Mouse (Mus musculus) kidney, postnatal 0 days (tissue): ENCODE measurements around the gene Padi3. TPM values are rescaled to one million over a fixed set of nuclear protein-coding genes. Genes with fewer than 3 reads are reported as not detected.
A peak's percentile ranks its signal among the peaks of the same experiment; 100 is the strongest.

ENCODE experiments used
- ATAC-seq: fragments of 200-750 bp; cut with Nextera tagmentation; replicated peaks from 2 replicates; pipeline ENCODE4 v1.8.0; 2017; ENCODE audit warnings: low read depth, moderate number of reproducible peaks, moderate TSS enrichment, moderate library complexity; ENCODE audit not compliant: low FRiP score
- DNase-seq: peaks from one replicate; pipeline ENCODE4 v3.0.0-alpha.2; 2016; ENCODE audit warnings: low spot score
- H3K27ac ChIP-seq: fragments of 300-500 bp; sonication (generic); 2 replicates; pipeline ENCODE4 v1.5.1; 2014; ENCODE audit warnings: mild to moderate bottlenecking
- H3K27me3 ChIP-seq: fragments of 300-500 bp; sonication (generic); 2 replicates; pipeline ENCODE4 v1.6.1; 2014; ENCODE audit warnings: low read length, mixed read lengths; ENCODE audit not compliant: insufficient read depth
- H3K36me3 ChIP-seq: fragments of 300-500 bp; sonication (generic); 2 replicates; pipeline ENCODE4 v1.6.1; 2014; ENCODE audit warnings: low read length, mixed read lengths; ENCODE audit not compliant: insufficient read depth
- H3K4me1 ChIP-seq: fragments of 300-500 bp; sonication (generic); replicated peaks from 2 replicates; pipeline ENCODE4 v1.6.1; 2014; ENCODE audit warnings: antibody characterized with exemption, low read length, mixed read lengths; ENCODE audit not compliant: insufficient read depth
- H3K4me2 ChIP-seq: fragments of 300-500 bp; sonication (generic); 2 replicates; pipeline ENCODE4 v1.6.1; 2014; ENCODE audit warnings: mild to moderate bottlenecking, low read length, moderate library complexity, mixed read lengths
- H3K4me3 ChIP-seq: fragments of 300-500 bp; sonication (generic); replicated peaks from 2 replicates; pipeline ENCODE4 v1.5.1; 2014; ENCODE audit warnings: low read depth, low read length
- H3K9ac ChIP-seq: fragments of 300-500 bp; sonication (generic); 2 replicates; pipeline ENCODE4 v1.6.1; 2014; ENCODE audit warnings: low read depth, low read length
- H3K9me3 ChIP-seq: fragments of 300-500 bp; sonication (generic); replicated peaks from 2 replicates; pipeline ENCODE4 v1.6.1; 2016; ENCODE audit warnings: low read length, inconsistent platforms, mixed read lengths
- CTCF ChIP-seq: IDR thresholded peaks from 2 replicates; pipeline ENCODE4 v1.5.1; 2016; ENCODE audit warnings: antibody characterized with exemption, low read depth, mild to moderate bottlenecking, moderate library complexity
- WGBS: fragments of 180-500 bp; shearing (Covaris S2); extraction: QIAGEN DNeasy Blood & Tissue Kit; methylation state at CpG from one replicate; pipeline ENCODE4 v1.1.7; 2014; 5-methylcytosine and 5-hydroxymethylcytosine counted together
- polyA plus RNA-seq: library from polyadenylated mRNA; unstranded; fragments of >200 nt; fragmentation: Nextera tagmentation; extraction: Ambion mirVana; gene quantifications from 2 replicates; pipeline ENCODE4 v1.2.1, GENCODE M21; 2015

Gene Padi3
- polyA plus RNA-seq, 1 experiment from 2014 or later, result 0.08 TPM

DNA sequence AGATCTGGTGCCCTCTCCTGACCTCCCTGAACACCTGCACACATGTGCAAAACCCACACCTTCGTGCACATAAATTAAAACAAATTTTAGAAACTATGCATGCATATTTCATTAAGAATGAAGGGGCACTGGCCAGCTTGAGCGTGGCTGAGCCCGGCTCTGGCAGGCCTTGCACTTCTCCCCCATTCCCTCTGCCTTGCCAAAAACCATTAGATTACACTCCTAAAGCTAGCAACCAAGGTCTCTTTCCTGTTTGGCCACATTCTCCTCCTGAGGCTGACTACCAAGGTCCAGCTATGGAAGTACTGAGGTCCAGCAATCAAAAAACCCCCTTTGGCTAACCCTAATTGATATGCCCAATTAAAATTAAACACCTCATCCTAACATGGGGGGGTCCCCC lies 13.7 kb downstream of the Padi3 start:
- 68% methylated on average over 3 of the region's 3 CpGs for WGBS

GRCm38 (mm10) chr4:140794678-140795077 lies 15.8 kb downstream of the Padi3 start:
- Histone ChIP-seq H3K9ac (no peak overlapping the region), H3K4me2 (no peak overlapping the region), H3K4me3 (no peak overlapping the region), H3K27me3 (no peaks in the 10 kb centered on the region), H3K4me1 (peaks cover 9% of the 10 kb centered on the region; the same call in 1 of the 2 replicates), H3K9me3 (no peaks in the 10 kb centered on the region), H3K27ac (no peak overlapping the region), H3K36me3 (no peaks in the 10 kb centered on the region)
- WGBS, result 78% methylated on average over 9 of the region's 9 CpGs
- no peak for DNase-seq
- no peak for TF ChIP-seq CTCF
- no peak for ATAC-seq

More for the DNA sequence above, 13.7 kb downstream of the Padi3 start:
- Histone ChIP-seq H3K9me3 (no peaks in the 10 kb centered on the region), H3K4me2 (no peak overlapping the region), H3K27ac (no peak overlapping the region), H3K4me3 (no peak overlapping the region), H3K4me1 (no peaks in the 10 kb centered on the region), H3K9ac (no peak overlapping the region), H3K36me3 (no peaks in the 10 kb centered on the region), H3K27me3 (no peaks in the 10 kb centered on the region)
- ATAC-seq (no peak), DNase-seq (no peak)
- no peak for TF ChIP-seq CTCF

DNA sequence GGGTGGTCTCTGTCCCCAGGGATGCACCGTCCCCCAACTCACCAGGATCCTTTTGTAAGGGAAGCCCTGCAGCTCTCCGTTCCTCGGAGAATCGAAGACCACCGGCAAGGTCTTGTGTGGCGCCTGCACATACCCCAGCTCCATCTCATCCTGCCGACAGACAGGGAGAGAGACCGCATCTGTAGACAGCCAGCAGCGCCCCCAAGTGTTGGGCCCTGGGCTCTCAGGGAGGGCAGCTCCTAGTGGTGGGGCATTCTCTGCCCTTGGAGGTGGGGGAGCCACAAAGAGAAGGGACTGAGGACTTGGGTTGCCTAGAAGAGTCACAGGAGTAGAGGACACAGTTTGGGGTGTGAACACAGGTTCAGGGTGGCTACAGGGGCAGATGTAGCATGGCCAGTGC lies 16.7 kb downstream of the Padi3 start:
- Histone ChIP-seq H3K4me3 (no peak overlapping the region), H3K4me1 (peaks cover 10% of the 10 kb centered on the region; the same call in 1 of the 2 replicates), H3K36me3 (no peaks in the 10 kb centered on the region), H3K27ac (no peak overlapping the region), H3K4me2 (no peak overlapping the region), H3K9ac (no peak overlapping the region), H3K27me3 (no peaks in the 10 kb centered on the region), H3K9me3 (no peaks in the 10 kb centered on the region)
- 66% methylated on average over 9 of the region's 9 CpGs for WGBS
- no peak for ATAC-seq
- DNase-seq, result no peak
- peak; percentile 35; the same call in 1 of the 2 replicates for TF ChIP-seq CTCF

DNA sequence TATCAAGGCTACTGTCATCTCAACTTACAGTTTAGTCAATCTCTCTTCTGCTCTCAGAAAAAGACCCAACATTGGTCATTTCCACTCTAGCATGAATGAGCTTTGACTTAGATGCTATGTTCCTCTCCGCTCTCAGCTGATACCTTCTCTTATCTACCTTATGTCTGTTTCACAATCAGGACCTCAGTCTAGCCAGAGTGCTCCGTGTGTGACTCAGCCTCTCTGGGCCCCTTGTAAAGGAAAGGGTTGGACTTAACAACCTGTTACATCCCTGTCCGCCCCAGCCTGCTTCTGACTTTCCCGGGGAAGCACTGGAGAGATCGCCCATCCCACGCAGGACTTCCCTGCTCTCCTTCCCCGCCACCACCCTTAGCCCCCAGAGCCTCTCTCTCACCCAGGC lies 17.9 kb downstream of the Padi3 start:
- no peak for TF ChIP-seq CTCF
- H3K36me3 ChIP-seq, result no peaks in the 10 kb centered on the region
- WGBS, result 64% methylated on average over 7 of the region's 7 CpGs
- H3K27me3 ChIP-seq, result no peaks in the 10 kb centered on the region
- ATAC-seq (no peak), DNase-seq (no peak)
- no peak overlapping the region for H3K4me2 ChIP-seq
- H3K4me3 ChIP-seq, result no peak overlapping the region
- H3K27ac ChIP-seq, result no peak overlapping the region
- H3K9me3 ChIP-seq, result no peaks in the 10 kb centered on the region
- peaks cover 10% of the 10 kb centered on the region; the same call in 1 of the 2 replicates for H3K4me1 ChIP-seq
- H3K9ac ChIP-seq, result no peak overlapping the region

DNA sequence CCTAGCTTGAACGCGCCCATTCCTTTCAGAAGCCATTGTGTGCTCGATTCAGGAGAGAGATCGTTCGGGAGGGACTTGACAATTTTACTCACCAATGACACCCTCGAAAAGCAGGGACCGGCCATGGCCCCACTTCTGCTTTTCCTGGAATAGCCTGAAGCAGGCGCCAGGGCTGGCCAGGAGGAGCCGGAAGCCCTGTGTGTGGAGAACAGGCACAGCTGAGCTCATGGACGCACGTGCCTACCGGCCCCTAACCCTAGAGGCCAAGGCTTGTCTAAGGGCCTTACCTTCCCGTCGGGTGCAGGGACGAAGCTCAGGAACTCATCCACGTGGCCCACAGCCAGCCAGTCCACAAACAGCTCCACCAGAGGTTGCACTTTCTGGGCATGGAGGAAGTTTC lies 19.4 kb downstream of the Padi3 start:
- Histone ChIP-seq H3K4me1 (peaks cover 10% of the 10 kb centered on the region; the same call in 1 of the 2 replicates), H3K4me2 (no peak overlapping the region), H3K36me3 (no peaks in the 10 kb centered on the region), H3K9me3 (no peaks in the 10 kb centered on the region), H3K27ac (no peak overlapping the region), H3K9ac (no peak overlapping the region), H3K4me3 (no peak overlapping the region), H3K27me3 (no peaks in the 10 kb centered on the region)
- no peak for DNase-seq
- no peak for ATAC-seq
- no peak for TF ChIP-seq CTCF
- WGBS, result 79% methylated on average over 16 of the region's 16 CpGs

DNA sequence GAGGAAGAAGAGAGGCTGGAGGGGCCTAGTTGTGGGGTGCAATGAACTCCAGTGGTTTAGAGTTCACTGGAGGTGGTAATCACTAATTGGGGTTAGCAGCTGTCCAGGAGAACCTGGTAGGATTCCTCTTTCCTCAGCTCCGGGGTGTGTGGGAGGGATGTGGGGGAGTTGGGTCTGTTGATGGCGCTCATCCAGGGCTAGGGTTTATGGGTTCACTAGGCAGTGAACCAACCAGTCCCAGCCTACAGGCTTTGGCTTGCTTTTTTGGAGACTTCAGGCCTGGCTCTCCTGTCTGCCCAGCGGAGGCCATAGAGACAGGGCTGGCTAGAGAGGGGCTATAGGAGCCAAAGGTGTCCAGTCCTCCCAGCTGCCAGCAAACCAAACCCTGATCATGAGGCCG lies 20.5 kb downstream of the Padi3 start:
- H3K9me3 ChIP-seq, result no peaks in the 10 kb centered on the region
- H3K27me3 ChIP-seq, result no peaks in the 10 kb centered on the region
- no peak overlapping the region for H3K27ac ChIP-seq
- no peak overlapping the region for H3K4me2 ChIP-seq
- H3K4me1 ChIP-seq, result peaks cover 10% of the 10 kb centered on the region; the same call in 1 of the 2 replicates
- H3K4me3 ChIP-seq, result no peak overlapping the region
- no peak overlapping the region for H3K9ac ChIP-seq
- 35% methylated on average over 4 of the region's 4 CpGs for WGBS
- ATAC-seq, result peak; percentile 31; the same call in 1 of the 2 replicates
- DNase-seq, result peak; percentile 50
- TF ChIP-seq CTCF, result no peak
- no peaks in the 10 kb centered on the region for H3K36me3 ChIP-seq

DNA sequence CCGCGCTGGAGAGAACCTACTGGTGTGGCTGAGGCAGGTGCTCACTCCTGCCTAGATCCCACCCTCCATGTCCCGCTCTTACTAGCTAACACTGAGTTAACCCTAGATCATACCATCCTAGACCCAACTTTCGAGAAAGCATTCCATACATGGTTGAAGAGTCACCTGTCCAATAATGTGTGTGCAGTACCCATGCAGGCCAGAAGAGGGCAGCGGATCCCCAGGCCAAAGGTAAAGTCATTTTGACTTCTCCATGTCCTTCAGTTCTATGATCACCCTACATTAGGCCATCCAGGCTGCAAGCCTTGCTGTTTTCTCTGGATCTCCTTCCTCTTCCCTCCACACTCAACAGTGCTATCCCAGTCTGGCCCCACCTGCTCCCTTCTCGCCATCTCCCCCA lies 21.5 kb downstream of the Padi3 start:
- TF ChIP-seq CTCF, result peak; percentile 99
- H3K4me3 ChIP-seq, result no peak overlapping the region
- no peaks in the 10 kb centered on the region for H3K27me3 ChIP-seq
- no peaks in the 10 kb centered on the region for H3K36me3 ChIP-seq
- no peak overlapping the region for H3K4me2 ChIP-seq
- DNase-seq (peak; percentile 77), ATAC-seq (no peak)
- peaks cover 10% of the 10 kb centered on the region; the same call in 1 of the 2 replicates for H3K4me1 ChIP-seq
- 40% methylated on average over 6 of the region's 6 CpGs for WGBS
- no peak overlapping the region for H3K9ac ChIP-seq
- H3K9me3 ChIP-seq, result no peaks in the 10 kb centered on the region
- no peak overlapping the region for H3K27ac ChIP-seq
